Mouse (Mus musculus) forebrain, postnatal 0 days (tissue): ENCODE measurements around the gene Lrat. TPM values are rescaled to one million over a fixed set of nuclear protein-coding genes. Genes with fewer than 3 reads are reported as not detected.

Source experiments
- ATAC-seq: fragments of 200-750 bp; cut with Nextera tagmentation; 2 replicates; pipeline ENCODE4 v1.8.0; 2017; ENCODE audit warnings: mild to moderate bottlenecking, moderate library complexity
- DNase-seq: peaks from one replicate; pipeline ENCODE4 v3.0.0-alpha.2; 2015
- H3K27ac ChIP-seq: fragments of 300-500 bp; sonication (generic); 2 replicates; pipeline ENCODE4 v1.5.1; 2014; ENCODE audit warnings: low read depth, mild to moderate bottlenecking, antibody characterized with exemption, low read length, moderate library complexity, mixed read lengths
- H3K27me3 ChIP-seq: fragments of 300-500 bp; sonication (generic); 2 replicates; pipeline ENCODE4 v1.6.1; 2014; ENCODE audit warnings: mild to moderate bottlenecking, low read length, mixed read lengths; ENCODE audit not compliant: insufficient read depth
- H3K36me3 ChIP-seq: fragments of 300-500 bp; sonication (generic); 2 replicates; pipeline ENCODE4 v1.6.1; 2014; ENCODE audit warnings: mild to moderate bottlenecking, moderate library complexity; ENCODE audit not compliant: insufficient read depth
- H3K4me1 ChIP-seq: fragments of 300-500 bp; sonication (generic); 2 replicates; pipeline ENCODE4 v1.6.1; 2014; ENCODE audit warnings: antibody characterized with exemption; ENCODE audit not compliant: insufficient read depth
- H3K4me2 ChIP-seq: fragments of 300-500 bp; sonication (generic); 2 replicates; pipeline ENCODE4 v1.6.1; 2014; ENCODE audit warnings: low read depth, mild to moderate bottlenecking, moderate library complexity
- H3K4me3 ChIP-seq: fragments of 300-500 bp; sonication (generic); 2 replicates; pipeline ENCODE4 v1.5.1; 2014; ENCODE audit warnings: low read depth, low read length, mixed read lengths
- H3K9ac ChIP-seq: fragments of 300-500 bp; sonication (generic); 2 replicates; pipeline ENCODE4 v1.6.1; 2014; ENCODE audit warnings: mild to moderate bottlenecking
- H3K9me3 ChIP-seq: fragments of 300-500 bp; sonication (generic); 2 replicates; pipeline ENCODE4 v1.6.1; 2016; ENCODE audit warnings: low read length
- CTCF ChIP-seq: sonication (generic); IDR thresholded peaks from 2 replicates; pipeline ENCODE4 v1.5.1; 2016; ENCODE audit warnings: antibody characterized with exemption, control low read depth, low read depth
- WGBS: fragments of 180-500 bp; shearing (Covaris S2); extraction: QIAGEN DNeasy Blood & Tissue Kit; methylation state at CpG from one replicate; pipeline ENCODE4 v1.1.7; 2014; 5-methylcytosine and 5-hydroxymethylcytosine counted together
- polyA plus RNA-seq: library from polyadenylated mRNA; unstranded; fragments of >200 nt; fragmentation: Nextera tagmentation; extraction: Ambion mirVana; gene quantifications from 2 replicates; pipeline ENCODE4 v1.2.1, GENCODE M21; 2015
- total RNA-seq: library from RNA; depleted of rRNA; stranded (reverse); fragments of >200 nt; gene quantifications from 2 replicates; pipeline ENCODE4 v1.2.3, GENCODE M21; 2014; rRNA removed

Lrat gene
- 0.15 and 0.43 TPM in 2 replicates for total RNA-seq
- 0.15 and 0.22 TPM in 2 replicates for polyA plus RNA-seq

GRCm38 (mm10) chr3:82903613-82904205 is at the start of gene Lrat:
Gene Lrat (minus strand): TSS chr3:82903973.
- DNase-seq (peak; percentile 17), ATAC-seq (peak; percentile 55)
- under 1% methylated on average over 35 of the region's 35 CpGs for WGBS
- Histone ChIP-seq H3K27me3 (peaks cover 5% of the 10 kb centered on the region), H3K9ac (peak within 1 kb of the TSS; percentile 46), H3K4me1 (0 out of 2 replicates have a peak, but pooled peaks cover 11% of the 10 kb centered on the region), H3K9me3 (no peaks in the 10 kb centered on the region), H3K27ac (no peak within 1 kb of the TSS), H3K36me3 (no peaks in the 10 kb centered on the region), H3K4me3 (peak within 1 kb of the TSS; percentile 52), H3K4me2 (peak within 1 kb of the TSS; percentile 93)
- no peak for TF ChIP-seq CTCF

- 89% methylated on average over 4 of the region's 4 CpGs for WGBS
- ATAC-seq = no peak
Measured at GRCm38 (mm10) chr3:82952173-82952962, 48.6 kb upstream of the Lrat start.

GRCm38 (mm10) chr3:82950639-82951038 is 46.9 kb upstream of the Lrat start:
- no peaks in the 10 kb centered on the region for H3K9me3 ChIP-seq
- no peak for ATAC-seq
- no peaks in the 10 kb centered on the region for H3K27me3 ChIP-seq
- H3K4me1 ChIP-seq = no peaks in the 10 kb centered on the region
- no peak overlapping the region for H3K9ac ChIP-seq
- DNase-seq = no peak
- no peak overlapping the region for H3K4me3 ChIP-seq
- no peak for TF ChIP-seq CTCF
- 71% methylated on average over 7 of the region's 7 CpGs for WGBS
- H3K27ac ChIP-seq = no peak overlapping the region
- H3K36me3 ChIP-seq = no peaks in the 10 kb centered on the region
- no peak overlapping the region for H3K4me2 ChIP-seq

More at GRCm38 (mm10) chr3:82952173-82952962, 48.6 kb upstream of the Lrat start:
- Histone ChIP-seq H3K4me2 (no peak overlapping the region), H3K9ac (no peak overlapping the region), H3K9me3 (no peaks in the 10 kb centered on the region), H3K27ac (no peak overlapping the region), H3K4me3 (no peak overlapping the region), H3K4me1 (no peaks in the 10 kb centered on the region), H3K27me3 (no peaks in the 10 kb centered on the region), H3K36me3 (no peaks in the 10 kb centered on the region)
- DNase-seq = no peak
- TF ChIP-seq CTCF = no peak

- no peak for DNase-seq
Measured at GRCm38 (mm10) chr3:82950208-82950607, 46.4 kb upstream of the Lrat start.

GRCm38 (mm10) chr3:82946375-82947107 is 42.8 kb upstream of the Lrat start:
- Histone ChIP-seq H3K4me1 (no peaks in the 10 kb centered on the region), H3K27me3 (no peaks in the 10 kb centered on the region), H3K36me3 (no peaks in the 10 kb centered on the region), H3K9ac (no peak overlapping the region), H3K9me3 (no peaks in the 10 kb centered on the region), H3K27ac (no peak overlapping the region), H3K4me2 (no peak overlapping the region), H3K4me3 (no peak overlapping the region)
- DNase-seq = no peak
- ATAC-seq = no peak
- 53% methylated on average over 6 of the region's 6 CpGs for WGBS
- TF ChIP-seq CTCF = no peak

More at GRCm38 (mm10) chr3:82950208-82950607, 46.4 kb upstream of the Lrat start:
- Histone ChIP-seq H3K4me2 (no peak overlapping the region), H3K27me3 (no peaks in the 10 kb centered on the region), H3K4me3 (no peak overlapping the region), H3K27ac (no peak overlapping the region), H3K4me1 (no peaks in the 10 kb centered on the region), H3K36me3 (no peaks in the 10 kb centered on the region), H3K9me3 (no peaks in the 10 kb centered on the region), H3K9ac (no peak overlapping the region)
- 78% methylated on average over 10 of the region's 10 CpGs for WGBS
- TF ChIP-seq CTCF = no peak
- ATAC-seq = no peak

GRCm38 (mm10) chr3:82927917-82928316 is 24.1 kb upstream of the Lrat start:
- H3K4me2 ChIP-seq = no peak overlapping the region
- TF ChIP-seq CTCF = no peak
- H3K4me1 ChIP-seq = no peaks in the 10 kb centered on the region
- no peak overlapping the region for H3K27ac ChIP-seq
- no peaks in the 10 kb centered on the region for H3K27me3 ChIP-seq
- H3K9ac ChIP-seq = no peak overlapping the region
- no peaks in the 10 kb centered on the region for H3K36me3 ChIP-seq
- 88% methylated on average over 2 of the region's 2 CpGs for WGBS
- no peak overlapping the region for H3K4me3 ChIP-seq
- H3K9me3 ChIP-seq = no peaks in the 10 kb centered on the region
- no peak for DNase-seq
- no peak for ATAC-seq

GRCm38 (mm10) chr3:82915632-82916031 is 11.9 kb upstream of the Lrat start:
- Histone ChIP-seq H3K9ac (no peak overlapping the region), H3K4me1 (no peaks in the 10 kb centered on the region), H3K36me3 (no peaks in the 10 kb centered on the region), H3K4me2 (no peak overlapping the region), H3K27ac (no peak overlapping the region), H3K27me3 (no peaks in the 10 kb centered on the region), H3K4me3 (no peak overlapping the region), H3K9me3 (no peaks in the 10 kb centered on the region)
- TF ChIP-seq CTCF = no peak
- 6% methylated on average over 1 of the region's 1 CpGs for WGBS
- ATAC-seq (no peak), DNase-seq (no peak)
